1 mouse cellular context compared by ENCODE assay signal in genomic region chr5:31121111-31121510, GRCm38 (mm10).
TF ChIP-seq lines count a peak whose summit lies in the region.

No protein-coding gene starts in this region.

TF ChIP-seq in MEL, 35 proteins besides CTCF, POLR2A, EP300 and RAD21 (continued from another document):
- TF ChIP-seq MAX (IDR thresholded peaks at IDR 0.05; ENCODE audit: low read length): peak; percentile 80; the same call in 1 of the 2 replicates
- no peak for TF ChIP-seq JUND (IDR thresholded peaks at IDR 0.05; ENCODE audit: low read depth, low read length)
- no peak for TF ChIP-seq ETS1 (IDR thresholded peaks at IDR 0.05; ENCODE audit: low read depth, low read length)
- TF ChIP-seq MAZ (IDR thresholded peaks at IDR 0.05; ENCODE audit: low read depth, low read length): no peak
- no peak for TF ChIP-seq NELFE (IDR thresholded peaks at IDR 0.05; ENCODE audit: low read depth, low read length)
- no peak for TF ChIP-seq RCOR1 (IDR thresholded peaks at IDR 0.05; ENCODE audit: low read depth, low read length)
- TF ChIP-seq CHD2 (IDR thresholded peaks at IDR 0.05; ENCODE audit: low read length): no peak
- TF ChIP-seq NRF1 (IDR thresholded peaks at IDR 0.05; ENCODE audit: insufficient read depth, low read depth, low read length, poor library complexity, severe bottlenecking): no peak
- TF ChIP-seq HCFC1 (IDR thresholded peaks at IDR 0.05; ENCODE audit: low read depth, low read length): no peak
- TF ChIP-seq MXI1 (IDR thresholded peaks at IDR 0.05; ENCODE audit: low read depth, low read length): peak; percentile 64
- peak; percentile 58; the same call in 1 of the 2 replicates for TF ChIP-seq SIN3A (IDR thresholded peaks at IDR 0.05; ENCODE audit: low read length)
- TF ChIP-seq CHD1 (IDR thresholded peaks at IDR 0.05; ENCODE audit: low read depth, low read length): no peak
- TF ChIP-seq ZNF384 (IDR thresholded peaks at IDR 0.05; ENCODE audit: low read depth, low read length): no peak
- TF ChIP-seq USF2 (IDR thresholded peaks at IDR 0.05; ENCODE audit: borderline replicate concordance in 1 of 2, insufficient read depth in 1 of 2, low read depth in 1 of 2, low read length in 2 of 2): no peak
- TF ChIP-seq TBP (IDR thresholded peaks at IDR 0.05; ENCODE audit: low read depth, low read length): no peak
- TF ChIP-seq MYB (IDR thresholded peaks at IDR 0.05; ENCODE audit: low read depth, low read length): no peak
- no peak for TF ChIP-seq MAFK (IDR thresholded peaks at IDR 0.05; ENCODE audit: borderline replicate concordance, low read depth, low read length)
TF ChIP-seq in MEL: peak in this region for 4.
